Mouse (Mus musculus) urinary bladder, postnatal 10 days (tissue): ENCODE data around the gene B4gat1.

Experiments
- DNase-seq: peaks from one replicate; pipeline ENCODE4 v3.0.0; 2022; ENCODE audit warnings: low spot score

The B4gat1 gene

GRCm38 (mm10) chr19:5032686-5033085 lies 5.9 kb upstream of the B4gat1 start:
- DNase-seq, result no peak

DNA sequence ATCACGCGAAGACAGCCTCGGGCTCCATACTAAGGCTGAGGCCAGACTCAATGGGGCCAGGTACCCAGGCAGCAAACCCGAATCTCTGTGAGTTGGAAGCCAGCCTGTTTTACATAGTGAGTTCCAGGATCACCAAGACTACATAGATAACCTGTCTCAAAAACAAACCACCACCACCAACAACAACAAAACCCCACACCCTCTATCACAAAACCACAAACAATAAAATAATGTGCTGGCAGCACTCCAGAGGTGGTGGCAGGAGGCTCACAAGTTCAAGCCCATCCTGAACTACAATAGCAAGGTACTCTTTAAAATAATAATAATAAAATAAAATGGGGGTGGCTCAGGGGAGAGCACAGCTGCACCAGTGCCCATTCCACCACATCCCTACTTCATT lies 2.0 kb upstream of the B4gat1 start:
- DNase-seq, result no peak

DNA sequence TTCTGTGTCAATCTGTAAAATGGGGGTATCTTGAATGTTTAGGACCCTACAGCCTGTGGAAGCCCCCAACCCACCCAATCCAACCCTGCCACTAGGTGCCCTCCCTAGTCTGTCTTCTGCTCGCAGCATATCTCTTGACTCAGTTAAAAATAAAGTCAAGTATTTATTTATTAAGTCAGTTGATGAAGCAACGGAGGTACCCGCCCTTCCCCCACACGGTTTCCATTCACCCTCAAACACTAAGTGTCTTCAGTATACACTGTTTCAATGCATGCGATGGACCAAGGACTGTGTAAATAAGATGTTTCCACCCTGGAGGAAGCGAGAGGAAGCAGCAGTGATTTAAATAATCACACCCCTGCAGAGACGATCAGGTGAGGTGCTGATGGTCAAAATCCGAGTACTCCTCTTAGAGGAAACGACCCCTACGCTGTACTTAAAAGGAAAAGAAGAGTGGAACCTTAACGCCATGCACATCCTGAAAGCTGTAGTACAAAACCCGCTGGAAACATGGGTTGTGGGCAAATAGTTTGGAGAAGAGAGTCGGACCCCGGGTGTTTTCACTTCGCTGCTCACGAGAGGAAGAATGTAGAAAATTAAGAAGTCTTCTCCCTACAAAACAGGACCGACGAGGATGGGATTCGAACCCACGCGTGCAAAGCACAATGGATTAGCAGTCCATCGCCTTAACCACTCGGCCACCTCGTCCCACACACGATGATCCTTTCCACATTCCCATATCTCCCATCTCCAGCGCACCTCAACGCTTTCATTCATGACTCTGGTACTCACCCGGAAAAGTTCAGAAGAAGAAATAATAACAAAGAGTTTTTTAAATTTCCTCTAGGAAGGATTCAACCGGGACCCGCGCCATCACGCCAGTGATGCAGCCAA lies 701 bp upstream of the B4gat1 start:
- DNase-seq, result no peak

GRCm38 (mm10) chr19:5039301-5040114 lies 882 bp downstream of the B4gat1 start:
- DNase-seq, result no peak

DNA sequence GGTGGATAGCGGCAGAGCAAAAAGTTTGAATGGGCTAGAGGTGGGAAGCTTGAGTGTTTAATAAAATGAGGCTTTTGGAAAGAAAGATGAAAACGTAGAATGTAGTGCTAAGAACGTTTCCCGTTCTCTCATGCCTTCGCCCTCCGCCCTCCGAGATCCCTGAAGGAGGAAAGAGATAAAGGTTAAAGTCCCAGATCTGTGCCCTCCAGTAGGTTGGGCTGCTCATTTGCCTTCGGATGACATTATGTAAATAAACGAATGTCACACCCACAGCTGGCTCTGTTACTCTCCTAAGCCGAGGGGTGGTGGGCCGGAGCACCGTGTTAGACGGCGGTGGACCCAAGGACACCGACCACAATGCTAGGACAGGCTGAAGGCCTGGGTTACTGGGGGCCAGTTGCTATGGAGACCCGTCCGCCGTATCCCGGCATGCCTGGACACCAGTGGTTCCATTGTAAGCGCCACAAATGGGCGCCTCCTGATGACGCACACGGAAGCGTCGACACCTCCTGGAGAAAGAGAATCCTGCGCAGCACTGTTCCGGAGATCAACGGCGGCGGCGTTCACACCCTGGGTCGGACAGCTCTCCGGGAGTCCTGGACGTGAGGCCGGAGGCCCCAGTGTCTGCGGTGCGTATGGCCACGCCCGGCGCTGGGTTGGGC lies 2.4 kb downstream of the B4gat1 start, which contains the start of gene Brms1:
Gene Brms1 (plus strand): TSS at position 493 of the 662 bp plus-strand sequence.
- peak; percentile 70 for DNase-seq

DNA sequence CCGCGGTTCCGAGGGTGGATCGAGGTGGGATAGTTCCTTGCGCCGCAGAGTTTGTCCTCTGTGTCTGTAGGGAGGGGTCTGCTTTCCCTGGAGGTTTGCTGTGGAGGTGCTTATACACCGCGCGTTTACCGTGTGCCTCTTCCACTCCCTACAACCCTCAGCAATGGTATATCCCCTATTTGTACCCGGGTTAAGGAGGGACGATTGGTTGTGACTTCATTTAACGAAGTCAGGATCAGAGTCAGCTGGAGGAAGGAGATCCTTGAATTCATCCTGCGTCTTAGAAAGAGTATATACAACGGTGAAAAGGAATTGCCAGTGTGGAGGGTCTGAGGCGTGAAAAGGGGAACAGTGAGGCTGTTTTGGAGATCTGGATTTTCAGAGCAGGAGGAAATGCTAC lies 3.0 kb downstream of the B4gat1 start:
- no peak for DNase-seq

- DNase-seq, result no peak
Measured at GRCm38 (mm10) chr19:5045531-5045930, 6.9 kb downstream of the B4gat1 start.

DNA sequence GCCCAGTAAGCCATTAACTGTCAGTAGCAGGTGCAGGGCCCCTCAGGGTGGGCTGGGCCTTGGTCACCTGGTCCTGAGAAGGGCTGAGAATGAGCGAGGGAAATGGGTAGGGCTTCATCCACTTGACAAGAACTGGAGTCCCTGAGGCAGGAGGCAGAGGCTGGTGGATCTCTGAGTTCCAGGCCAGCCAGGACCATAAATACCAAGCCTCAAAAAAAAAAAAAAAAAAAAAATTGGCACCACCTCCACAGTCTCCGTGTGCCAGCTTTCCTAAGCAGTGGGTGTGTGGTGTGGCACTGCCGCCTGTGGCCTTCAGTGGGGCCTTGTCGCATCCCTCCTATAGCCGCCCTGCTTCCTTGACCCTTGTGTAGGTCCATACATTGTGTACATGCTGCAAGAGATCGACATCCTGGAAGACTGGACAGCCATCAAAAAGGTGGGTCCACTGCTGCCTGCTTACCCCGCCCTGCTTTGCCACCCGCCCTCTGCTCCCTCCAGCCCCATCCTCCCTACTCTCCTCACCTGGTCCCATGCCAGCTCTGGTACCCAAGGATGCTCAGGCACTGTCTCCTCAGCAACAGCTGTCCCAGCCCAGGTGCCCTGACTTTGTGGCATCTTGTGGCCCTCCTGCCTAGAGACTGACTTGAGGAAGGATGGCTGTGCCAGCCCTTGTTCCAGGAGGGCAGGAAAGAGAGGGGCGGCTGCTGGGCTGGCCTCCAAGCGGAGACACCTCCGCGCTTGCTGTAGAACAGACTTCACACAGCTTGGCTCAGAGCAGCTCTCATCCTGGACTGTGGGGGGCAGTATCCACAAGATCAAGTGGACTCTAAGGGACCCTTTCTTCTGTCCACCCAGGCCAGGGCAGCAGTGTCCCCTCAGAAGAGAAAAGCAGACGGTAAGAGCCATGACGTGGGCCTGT lies 9.8 kb downstream of the B4gat1 start:
- DNase-seq, result no peak

- no peak for DNase-seq
Measured at GRCm38 (mm10) chr19:5049325-5049724, 10.7 kb downstream of the B4gat1 start.

GRCm38 (mm10) chr19:5050047-5050905 lies 11.7 kb downstream of the B4gat1 start, which contains the start of gene Rin1:
TSS of gene Rin1 (plus strand) at chr19:5050481.
- no peak for DNase-seq

DNA sequence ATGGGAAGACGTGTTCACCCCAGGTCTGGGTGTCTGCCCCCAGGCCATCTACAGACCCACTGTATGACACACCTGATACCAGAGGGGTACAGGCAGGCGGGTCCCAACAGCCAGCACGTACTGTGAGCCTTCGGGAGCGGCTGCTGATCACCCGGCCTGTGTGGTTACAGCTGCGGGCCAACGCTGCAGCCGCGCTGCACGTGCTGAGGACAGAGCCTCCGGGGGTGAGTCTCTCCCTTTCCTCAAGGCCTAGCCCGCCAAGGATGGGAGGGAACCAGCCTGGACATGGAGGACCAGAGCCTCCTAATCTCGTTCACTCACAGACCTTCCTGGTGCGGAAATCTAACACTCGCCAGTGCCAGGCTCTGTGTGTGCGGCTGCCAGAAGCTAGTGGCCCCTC lies 12.4 kb downstream of the B4gat1 start:
- no peak for DNase-seq

DNA sequence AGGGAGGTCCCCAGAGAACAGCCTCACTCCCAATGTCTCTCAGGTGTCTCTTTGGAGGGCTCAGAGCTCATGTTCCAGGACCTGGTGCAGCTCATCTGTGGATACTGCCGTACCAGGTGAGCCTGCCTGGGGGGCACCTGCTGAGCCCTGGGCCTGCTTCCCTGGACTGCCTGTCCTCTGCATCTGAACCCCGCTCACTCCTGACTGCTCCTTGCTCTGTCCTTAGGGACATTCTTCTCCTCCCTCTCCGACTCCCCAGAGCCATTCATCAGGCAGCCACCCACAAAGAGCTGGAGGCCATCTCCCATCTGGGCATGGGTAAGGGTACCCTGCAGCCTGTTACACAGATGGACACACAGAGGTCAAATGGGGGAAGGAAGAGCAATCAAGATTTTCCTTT lies 12.9 kb downstream of the B4gat1 start:
- no peak for DNase-seq

GRCm38 (mm10) chr19:5052166-5052822 lies 13.7 kb downstream of the B4gat1 start:
- DNase-seq, result no peak

- DNase-seq, result no peak
Measured at GRCm38 (mm10) chr19:5052853-5053252, 14.2 kb downstream of the B4gat1 start.

DNA sequence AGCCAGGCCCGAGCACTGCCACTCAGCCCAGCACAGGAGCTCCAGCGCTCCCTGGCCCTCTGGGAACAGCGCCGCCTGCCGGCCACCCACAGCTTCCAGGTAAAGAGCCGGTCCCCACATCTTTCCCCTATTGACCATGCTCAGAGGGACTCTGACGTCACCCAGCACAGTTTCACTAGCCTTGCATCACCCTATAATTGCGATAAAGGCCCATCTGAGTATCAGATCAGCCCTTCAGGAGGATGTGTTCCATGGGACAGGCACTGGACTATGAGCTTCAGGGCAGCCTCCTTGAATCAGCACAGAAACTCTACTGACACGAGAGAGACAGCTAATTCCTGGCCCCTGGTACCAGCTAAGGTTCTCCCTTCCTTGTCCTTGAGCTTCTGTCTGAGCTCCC lies 15.3 kb downstream of the B4gat1 start:
- no peak for DNase-seq

DNA sequence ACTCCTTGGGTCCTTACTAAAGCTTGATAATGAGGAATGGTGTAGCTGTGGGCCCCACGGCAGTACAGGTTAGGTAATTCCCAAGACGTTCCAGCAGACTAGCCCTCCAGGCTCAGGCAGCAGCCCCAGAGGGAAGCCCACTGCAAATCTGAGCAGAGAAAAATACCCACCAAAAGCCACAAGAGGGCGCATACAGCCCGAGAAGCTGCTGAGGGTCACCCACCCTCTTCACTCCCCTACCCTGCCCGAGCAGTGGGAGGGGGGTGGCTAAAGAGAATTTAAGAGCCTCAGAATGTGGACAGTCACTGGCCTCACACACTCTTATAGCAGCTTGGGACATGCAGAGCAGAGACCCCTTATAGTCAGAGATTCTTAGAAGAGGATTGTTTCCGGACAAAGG lies 17.6 kb downstream of the B4gat1 start:
- DNase-seq, result no peak

DNA sequence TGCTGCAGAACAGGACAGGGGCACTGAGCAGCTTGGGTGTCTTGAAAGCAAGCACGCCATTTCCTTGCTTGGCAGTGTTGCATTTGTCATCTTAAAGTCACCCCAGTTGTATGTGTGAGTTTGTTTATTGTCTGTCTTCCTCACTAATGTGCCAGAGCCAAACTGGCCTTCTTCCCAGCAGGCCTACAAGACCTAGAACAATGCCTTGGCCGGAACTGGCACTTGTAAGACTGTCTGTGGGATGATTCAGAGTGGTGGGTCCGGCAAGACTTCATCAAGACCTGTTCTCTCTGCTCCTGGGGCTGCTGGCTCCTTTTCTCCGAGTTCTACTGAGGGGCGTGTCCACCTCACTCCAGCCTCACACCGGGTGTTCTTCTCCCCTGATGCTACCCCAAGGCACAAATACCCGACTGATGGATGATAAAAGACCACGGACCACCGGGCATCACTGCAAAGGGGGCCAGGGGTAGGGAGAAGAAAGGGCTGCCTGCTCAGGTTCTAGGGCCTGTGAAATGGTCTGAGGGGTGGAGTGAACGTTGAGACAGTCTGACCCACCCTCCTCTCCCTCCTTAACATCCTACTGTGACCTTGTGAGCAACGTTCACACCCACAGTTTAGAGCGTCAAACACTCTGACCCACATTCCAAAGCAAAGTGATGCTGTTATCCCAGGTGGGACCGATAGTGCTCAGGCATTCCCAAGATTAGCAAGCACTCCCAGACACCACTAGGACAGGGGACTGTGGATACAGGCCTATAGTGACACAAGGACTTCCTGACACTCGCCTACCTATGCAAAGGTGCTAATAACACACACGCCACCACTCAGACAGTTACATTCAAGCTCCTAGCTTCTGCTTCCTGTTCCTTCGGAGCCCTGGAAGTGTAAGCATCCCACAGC lies 19.5 kb downstream of the B4gat1 start:
- DNase-seq, result no peak
